Mouse (Mus musculus): ENCODE data around the gene Stag2.

The Stag2 gene

DNA sequence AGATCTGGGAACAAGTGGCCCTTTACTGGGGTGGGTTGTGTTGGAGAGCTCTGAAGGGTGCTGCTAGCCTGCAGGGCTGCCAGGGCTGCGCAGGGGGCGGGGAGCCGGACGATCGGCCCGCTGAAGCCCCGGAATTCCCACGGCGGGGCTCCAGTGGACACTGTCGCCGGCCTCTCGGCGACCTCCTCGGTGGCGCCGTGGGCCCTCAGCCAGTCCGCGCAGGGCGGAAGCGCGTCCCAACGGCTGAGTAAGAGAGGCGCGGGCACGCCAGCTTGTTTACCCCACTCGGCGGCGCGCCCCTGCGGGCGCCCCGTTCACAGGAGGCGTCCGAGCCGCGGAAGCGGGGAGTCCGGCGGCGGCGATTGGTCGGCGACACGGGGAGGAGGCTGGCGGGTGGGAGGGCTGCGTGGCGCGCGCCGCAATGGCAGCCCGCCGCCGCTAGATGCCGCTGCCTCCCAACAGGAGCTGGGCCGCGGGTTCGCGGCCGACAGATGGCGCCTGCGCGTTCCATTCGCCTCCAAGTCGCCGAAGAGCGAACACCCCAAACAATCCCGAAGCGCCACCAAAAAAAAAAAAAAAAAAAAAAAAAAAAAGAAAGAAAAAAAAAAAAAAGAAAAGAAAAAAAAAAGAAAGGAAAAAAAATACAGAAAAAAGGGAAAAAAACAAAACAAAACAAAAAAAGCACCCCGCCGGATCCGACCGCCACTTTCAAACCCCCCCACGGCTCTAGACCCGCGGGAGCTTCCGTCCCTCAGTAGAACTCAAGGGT lies at the start of gene Stag2:
Gene Stag2, plus strand, starts transcription at position 530 of the 769 bp plus-strand sequence.
- DNase-seq (ENCODE audit: low read depth in 2 of 2, low spot score in 2 of 2) = peak; percentile 78 to 79

GRCm38 (mm10) chrX:42107137-42107536 lies 42.0 kb upstream of the Stag2 start:
- DNase-seq (ENCODE audit: low read depth in 2 of 2, low spot score in 2 of 2) = no peak

DNA sequence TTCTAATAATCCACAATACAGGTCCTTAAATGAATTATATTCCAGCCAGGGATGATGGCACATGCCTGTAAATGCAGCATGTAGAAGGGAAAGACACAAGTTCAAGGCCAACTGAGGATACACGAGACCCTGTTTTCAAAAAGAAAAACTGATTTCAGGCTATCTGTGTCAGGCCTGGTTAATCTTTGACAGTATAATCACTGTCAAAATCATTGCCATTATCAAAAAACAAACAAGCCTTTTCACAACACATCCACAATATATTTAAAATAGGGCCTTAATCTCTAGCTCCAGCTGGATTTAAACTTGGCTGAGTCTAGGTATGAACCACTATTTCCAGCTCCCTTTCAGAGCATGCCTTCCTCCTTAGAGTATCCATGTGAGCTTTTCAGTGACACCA lies 38.5 kb upstream of the Stag2 start:
- DNase-seq (ENCODE audit: low read depth in 2 of 2, low spot score in 2 of 2) = no peak

GRCm38 (mm10) chrX:42119442-42120048 lies 29.6 kb upstream of the Stag2 start:
- no peak for DNase-seq (ENCODE audit: low read depth in 2 of 2, low spot score in 2 of 2)

DNA sequence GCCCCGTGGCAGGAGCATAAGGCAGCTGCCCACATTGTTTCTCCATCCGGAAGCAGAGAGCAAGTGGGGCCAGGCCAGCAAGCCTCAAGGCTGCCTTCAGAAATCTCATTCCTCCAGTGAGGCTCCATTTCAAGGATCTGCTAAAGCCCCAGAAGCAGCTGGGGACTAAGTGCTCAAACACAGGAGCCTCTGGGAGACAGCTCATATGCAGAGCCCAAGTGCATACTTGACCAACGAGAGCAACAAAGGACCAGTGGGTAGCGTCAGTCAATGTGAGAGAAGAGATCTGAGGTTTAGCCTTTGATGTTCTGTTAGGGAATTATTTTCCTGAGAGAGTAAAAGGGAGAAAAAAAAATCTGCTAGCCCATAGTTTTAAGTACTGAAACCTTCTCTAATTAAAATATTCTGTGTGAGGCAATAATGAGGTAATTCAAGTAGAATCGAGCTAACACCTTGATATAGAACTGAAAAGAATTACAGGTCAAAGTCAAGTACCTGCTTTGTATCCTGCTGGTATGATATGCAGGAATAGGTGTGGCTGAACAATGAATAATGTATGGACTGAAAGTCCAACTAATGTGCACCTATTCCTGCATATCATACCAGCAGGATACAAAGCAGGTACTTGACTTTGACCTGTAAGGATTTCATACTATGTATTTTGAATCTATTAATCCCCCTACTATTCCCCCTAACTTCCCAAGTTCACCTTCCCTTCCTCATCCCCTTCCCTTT lies 24.0 kb upstream of the Stag2 start:
- no peak for DNase-seq (ENCODE audit: low read depth in 2 of 2, low spot score in 2 of 2)

DNA sequence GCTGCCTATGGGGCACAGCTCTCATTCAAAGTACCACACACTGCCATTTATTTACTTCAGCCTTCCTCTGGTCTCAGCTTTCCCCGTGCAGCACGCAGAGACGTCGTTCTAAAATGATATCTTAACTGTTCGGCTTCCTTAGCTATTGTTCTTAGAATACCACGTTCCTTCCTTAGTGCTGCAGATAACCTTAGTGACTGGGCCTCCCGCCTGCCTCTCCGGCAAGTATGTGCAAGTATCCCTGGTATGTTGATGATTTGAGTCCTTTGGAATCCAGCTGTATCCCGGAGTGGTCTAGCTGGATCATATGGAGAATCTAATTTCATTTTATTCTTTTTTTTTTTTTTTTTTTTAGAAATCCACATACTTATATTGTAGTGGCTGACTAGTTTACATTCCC lies 9.2 kb upstream of the Stag2 start:
- no peak for DNase-seq (ENCODE audit: low read depth in 2 of 2, low spot score in 2 of 2)

DNA sequence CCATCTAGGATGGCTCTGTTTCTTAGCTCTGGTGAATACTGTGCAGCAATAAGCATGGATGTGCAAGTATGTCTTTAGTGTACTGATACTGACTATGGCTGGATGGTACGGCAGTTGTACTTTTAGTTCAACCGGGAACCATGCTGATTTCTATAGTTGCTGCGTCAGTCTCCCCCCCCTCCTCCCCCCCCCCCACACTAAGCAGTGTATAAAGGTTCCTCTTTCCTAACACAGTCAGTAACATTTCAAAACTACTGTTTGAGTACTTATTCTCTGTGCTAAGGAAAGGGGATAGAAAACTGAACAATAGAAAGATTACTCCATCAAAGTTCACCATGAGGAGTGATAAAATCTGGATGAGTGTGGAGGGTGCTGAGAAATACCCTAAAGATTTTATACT lies 6.5 kb upstream of the Stag2 start:
- DNase-seq (ENCODE audit: low read depth in 2 of 2, low spot score in 2 of 2) = no peak

DNA sequence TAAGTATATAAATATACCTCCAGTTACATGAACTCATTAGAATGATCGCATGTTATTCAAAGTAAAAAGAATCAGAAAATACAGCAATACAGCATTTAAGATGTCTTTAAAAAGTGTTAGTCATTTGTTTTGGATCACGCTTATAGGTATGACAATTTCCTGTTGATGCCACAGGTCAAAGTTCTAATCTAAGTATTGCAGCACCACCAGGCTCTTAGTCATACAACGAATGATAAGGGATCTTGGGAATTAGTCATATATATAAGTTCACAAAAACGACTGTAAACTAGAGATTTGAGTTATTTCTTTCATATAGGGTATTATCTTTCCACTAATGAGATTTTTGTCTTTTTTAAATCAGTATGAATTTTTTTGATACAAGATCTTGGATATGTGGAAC lies 5.1 kb upstream of the Stag2 start:
- DNase-seq (ENCODE audit: low read depth in 2 of 2, low spot score in 2 of 2) = no peak

DNA sequence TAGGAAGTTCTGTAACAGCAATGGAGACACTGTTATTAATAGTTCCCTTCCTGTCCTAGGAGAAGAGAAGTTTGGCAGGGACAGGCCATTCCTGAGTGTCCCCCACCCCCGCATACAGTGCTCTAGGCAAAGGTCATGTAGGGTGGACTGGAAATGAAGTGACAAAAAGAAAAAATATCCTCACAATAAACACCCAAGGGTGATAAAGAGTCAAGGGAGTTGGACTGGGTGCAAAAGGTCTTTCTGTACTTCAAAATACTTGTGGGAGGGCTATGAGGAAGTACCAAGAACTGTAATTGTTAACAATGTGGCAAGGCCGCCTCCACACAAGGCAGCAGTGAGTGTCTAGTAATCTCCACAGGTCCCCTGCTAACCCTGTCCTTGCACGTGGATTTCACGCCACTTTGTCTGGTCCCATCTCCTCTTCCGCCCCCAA lies 1.1 kb upstream of the Stag2 start:
- peak in 1 of 2 experiments; percentile 8 for DNase-seq (ENCODE audit: low read depth in 2 of 2, low spot score in 2 of 2)

DNA sequence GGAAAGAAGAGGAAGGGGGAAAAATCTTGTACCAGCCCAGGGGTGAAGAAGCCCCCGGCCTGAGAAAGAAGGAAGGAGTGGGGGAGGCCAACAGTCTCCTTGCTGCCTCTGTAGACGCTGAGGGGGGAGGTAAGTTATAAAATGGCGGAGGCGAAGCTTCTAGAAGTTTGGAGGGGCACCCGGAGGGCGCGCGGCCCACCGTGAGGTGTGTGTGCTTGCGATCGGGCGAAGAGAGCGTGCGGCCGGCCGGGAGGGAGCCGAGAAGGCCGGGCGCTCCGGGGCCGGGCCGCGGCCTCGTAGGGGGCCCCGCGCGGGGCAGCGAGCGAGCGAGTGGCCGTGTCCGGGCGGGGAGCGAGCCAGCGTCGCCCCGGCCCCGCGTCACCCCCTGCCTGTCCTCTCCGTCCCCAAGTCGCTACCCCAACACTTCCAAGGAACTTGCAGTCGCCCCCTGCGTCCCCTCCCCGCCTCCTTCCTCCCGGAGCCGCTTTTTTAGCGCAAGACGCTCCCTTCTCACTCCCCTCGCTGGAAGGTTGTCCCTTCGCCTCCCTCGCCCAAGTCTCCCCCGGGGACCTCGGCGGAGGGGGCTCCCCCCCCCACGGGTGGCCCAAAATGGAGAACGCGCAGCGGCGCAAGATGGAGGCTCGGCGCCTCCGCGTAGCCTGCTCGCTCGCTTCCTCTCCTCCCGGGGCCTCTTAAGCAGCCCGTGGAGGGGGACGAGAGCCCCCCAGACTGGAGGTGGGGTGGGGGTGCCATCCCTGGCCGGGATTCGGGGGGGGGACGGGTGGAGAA lies 634 bp downstream of the Stag2 start:
- peak; percentile 37 to 44 for DNase-seq (ENCODE audit: low read depth in 2 of 2, low spot score in 2 of 2)

DNA sequence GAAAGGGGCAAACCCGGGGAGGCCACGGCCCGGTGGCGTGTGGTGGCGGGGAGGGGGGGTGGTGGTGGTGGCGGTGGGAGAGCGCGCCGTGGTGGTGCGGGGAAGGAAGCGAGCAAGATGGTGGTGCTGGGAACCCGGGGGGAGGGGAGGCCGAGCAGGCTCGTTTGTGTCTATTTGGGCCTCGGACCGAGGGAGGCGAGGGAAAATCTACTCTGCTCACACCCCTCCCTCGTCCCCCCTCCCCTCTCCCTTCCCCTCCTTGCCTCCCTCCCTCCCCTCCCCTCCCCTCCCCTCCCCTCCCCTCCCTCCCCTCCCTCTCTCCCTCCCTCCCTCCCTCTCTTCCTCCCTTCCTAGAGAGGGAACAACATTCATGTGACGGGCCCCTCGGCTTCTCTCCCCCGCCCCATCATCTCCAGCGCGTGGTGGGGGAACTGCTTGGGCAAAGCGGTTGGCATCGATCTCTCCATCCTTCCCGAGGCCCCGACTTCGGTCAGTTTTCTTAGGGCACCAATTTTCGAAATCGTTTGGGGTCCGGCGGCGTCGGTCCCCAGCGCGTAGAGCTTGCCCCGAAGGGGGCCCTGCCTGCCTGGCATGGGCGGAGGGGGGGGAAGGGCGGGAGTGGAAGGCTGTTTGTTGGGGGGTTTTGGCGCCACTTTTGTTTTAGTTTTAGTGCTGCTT lies 1.4 kb downstream of the Stag2 start:
- peak; percentile 42 to 50 for DNase-seq (ENCODE audit: low read depth in 2 of 2, low spot score in 2 of 2)

- no peak for DNase-seq (ENCODE audit: low read depth in 2 of 2, low spot score in 2 of 2)
Observed at GRCm38 (mm10) chrX:42151024-42151754, 2.1 kb downstream of the Stag2 start.

- DNase-seq (ENCODE audit: low read depth in 2 of 2, low spot score in 2 of 2) = peak; percentile 62 to 72
Observed at GRCm38 (mm10) chrX:42151903-42152369, 2.8 kb downstream of the Stag2 start.

DNA sequence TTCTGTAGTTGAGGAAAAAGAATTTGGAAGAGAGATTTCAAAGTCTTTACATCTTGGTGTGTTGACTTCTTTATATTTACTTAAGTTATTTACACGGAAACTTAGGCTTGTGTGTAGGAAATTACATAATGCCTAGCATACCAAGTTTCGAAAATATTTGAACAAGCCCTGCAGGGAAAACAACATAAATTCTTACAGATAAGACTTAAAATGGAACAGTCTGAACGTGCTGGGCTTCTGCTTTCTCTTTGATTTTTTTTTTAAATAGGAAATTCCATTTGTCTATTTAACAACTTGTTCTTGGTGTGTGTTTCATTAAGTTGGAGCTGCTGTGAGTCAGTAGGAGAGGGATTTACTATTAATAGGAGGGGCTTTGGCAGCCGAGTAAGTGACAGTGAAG lies 3.9 kb downstream of the Stag2 start:
- DNase-seq (ENCODE audit: low read depth in 2 of 2, low spot score in 2 of 2) = no peak

- DNase-seq (ENCODE audit: low read depth in 2 of 2, low spot score in 2 of 2) = no peak
Observed at GRCm38 (mm10) chrX:42165455-42165854, 16.3 kb downstream of the Stag2 start.

DNA sequence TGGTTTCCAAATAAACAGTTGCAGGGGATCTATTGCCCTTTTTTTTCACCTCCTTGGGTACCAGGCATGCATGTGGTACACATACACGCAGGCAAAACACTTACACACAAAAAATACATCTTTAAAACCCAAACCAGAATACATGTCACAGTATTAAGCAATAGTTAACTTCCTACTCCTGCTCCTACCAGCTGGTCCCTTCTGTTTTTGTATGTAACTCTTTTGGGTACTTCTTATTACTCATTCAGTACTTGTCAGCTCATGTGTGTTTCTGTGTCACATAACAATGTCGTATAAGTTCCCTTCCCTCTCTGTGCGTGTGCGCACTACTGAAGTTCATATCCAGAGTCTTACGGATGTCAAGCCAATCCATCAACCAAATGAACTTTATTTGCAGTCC lies 21.7 kb downstream of the Stag2 start:
- DNase-seq (ENCODE audit: low read depth in 2 of 2, low spot score in 2 of 2) = no peak

- no peak for DNase-seq (ENCODE audit: low read depth in 2 of 2, low spot score in 2 of 2)
Observed at GRCm38 (mm10) chrX:42187590-42187989, 38.5 kb downstream of the Stag2 start.

- no peak for DNase-seq (ENCODE audit: low read depth in 2 of 2, low spot score in 2 of 2)
Observed at GRCm38 (mm10) chrX:42188825-42189426, 39.8 kb downstream of the Stag2 start.

- no peak for DNase-seq (ENCODE audit: low read depth in 2 of 2, low spot score in 2 of 2)
Observed at GRCm38 (mm10) chrX:42194608-42195007, 45.5 kb downstream of the Stag2 start.

Measured in CD8-positive naive resting alpha-beta T cell, adult 2 months (primary cell).